Mouse (Mus musculus) small intestine, adult 2 months (tissue): ENCODE results near the gene Rhot1. TPM values are rescaled to one million over a fixed set of nuclear protein-coding genes. Genes with fewer than 3 reads are reported as not detected.

Source experiments
- H3K27ac ChIP-seq: fragments of 200-500 bp; 2 replicates; pipeline ENCODE4 v1.5.1; 2012; ENCODE audit warnings: low read depth, low read length, control low read depth, inconsistent platforms; ENCODE audit not compliant: insufficient read depth
- H3K27me3 ChIP-seq: fragments of 200-500 bp; 2 replicates; pipeline ENCODE4 v1.6.1; 2012; ENCODE audit warnings: mild to moderate bottlenecking, moderate library complexity, low read length, inconsistent platforms; ENCODE audit not compliant: control insufficient read depth, insufficient read depth
- H3K36me3 ChIP-seq: fragments of 200-500 bp; 2 replicates; pipeline ENCODE4 v1.6.1; 2012; ENCODE audit warnings: mild to moderate bottlenecking, low read length, control low read depth, inconsistent platforms; ENCODE audit not compliant: control insufficient read depth, insufficient read depth
- H3K4me1 ChIP-seq: fragments of 200-500 bp; 2 replicates; pipeline ENCODE4 v1.6.1; 2012; ENCODE audit warnings: low read length, inconsistent platforms, mixed read lengths; ENCODE audit not compliant: control insufficient read depth, insufficient read depth, insufficient read length
- H3K4me3 ChIP-seq: fragments of 200-500 bp; 2 replicates; pipeline ENCODE4 v1.5.1; 2012; ENCODE audit warnings: low read depth, mild to moderate bottlenecking, control low read depth, inconsistent platforms, low read length, moderate library complexity
- CTCF ChIP-seq: fragments of 200-500 bp; IDR thresholded peaks from 2 replicates; pipeline ENCODE4 v1.5.1; 2012; ENCODE audit warnings: low read depth, mild to moderate bottlenecking, control low read depth, inconsistent platforms, low read length, moderate library complexity, mixed read lengths; ENCODE audit not compliant: insufficient replicate concordance, insufficient read length; ENCODE audit errors: extremely low read depth
- POLR2A ChIP-seq: fragments of 200-500 bp; IDR thresholded peaks from 2 replicates; pipeline ENCODE4 v1.6.1; 2012; ENCODE audit warnings: low read depth, mild to moderate bottlenecking, control low read depth, inconsistent platforms, low read length, moderate library complexity
- WGBS: fragments of 180-500 bp; shearing (Covaris S2); methylation state at CpG from one replicate; pipeline ENCODE4 v1.1.7; 2018; 5-methylcytosine and 5-hydroxymethylcytosine counted together
- polyA plus RNA-seq: library from polyadenylated mRNA; depleted of rRNA; stranded (reverse); fragments of >200 nt; gene quantifications from 2 replicates; pipeline ENCODE4 v1.2.3, GENCODE M21; 2012

Gene Rhot1
- polyA plus RNA-seq, 1 experiment = 3.0 TPM

- peaks cover 9% of the 10 kb centered on the region; the same call in 1 of the 2 replicates for H3K4me1 ChIP-seq
- no peak overlapping the region for H3K27ac ChIP-seq
- TF ChIP-seq CTCF (no peak), POLR2A (no peak)
- 0% methylated on average over 9 of the region's 9 CpGs for WGBS
- peak overlapping the region; percentile 82 for H3K4me3 ChIP-seq
- peaks cover 39% of the 10 kb centered on the region for H3K27me3 ChIP-seq
- no peaks in the 10 kb centered on the region for H3K36me3 ChIP-seq
These were observed 93.2 kb downstream of the Rhot1 start for GRCm38 (mm10) chr11:80302046-80302390.

- WGBS = 4% methylated on average over 11 of the region's 11 CpGs
- H3K36me3 ChIP-seq = no peaks in the 10 kb centered on the region
- TF ChIP-seq CTCF = no peak
- no peak; the same call in 1 of the 2 replicates for TF ChIP-seq POLR2A
- peaks cover 39% of the 10 kb centered on the region for H3K27me3 ChIP-seq
- H3K4me1 ChIP-seq = peaks cover 9% of the 10 kb centered on the region; the same call in 1 of the 2 replicates
- peak overlapping the region; percentile 82 for H3K4me3 ChIP-seq
- H3K27ac ChIP-seq = no peak overlapping the region
These were observed 93.7 kb downstream of the Rhot1 start for GRCm38 (mm10) chr11:80302536-80302935.

- Histone ChIP-seq H3K36me3 (no peaks in the 10 kb centered on the region), H3K4me1 (peaks cover 9% of the 10 kb centered on the region; the same call in 1 of the 2 replicates), H3K27me3 (peaks cover 38% of the 10 kb centered on the region), H3K27ac (no peak overlapping the region), H3K4me3 (no peak overlapping the region)
- whole genome bisulfite sequencing = 86% methylated on average over 3 of the region's 3 CpGs
- TF ChIP-seq CTCF = peak; percentile 9; the same call in 1 of the 2 replicates
- TF ChIP-seq POLR2A = no peak
These were observed 94.9 kb downstream of the Rhot1 start for GRCm38 (mm10) chr11:80303746-80304145.

GRCm38 (mm10) chr11:80304846-80305245 lies 96.0 kb downstream of the Rhot1 start:
- H3K4me3 ChIP-seq = no peak overlapping the region
- H3K27ac ChIP-seq = no peak overlapping the region
- TF ChIP-seq CTCF = no peak
- TF ChIP-seq POLR2A = no peak
- 81% methylated on average over 10 of the region's 10 CpGs for WGBS
- peaks cover 9% of the 10 kb centered on the region; the same call in 1 of the 2 replicates for H3K4me1 ChIP-seq
- no peaks in the 10 kb centered on the region for H3K36me3 ChIP-seq
- H3K27me3 ChIP-seq = peaks cover 29% of the 10 kb centered on the region

GRCm38 (mm10) chr11:80308537-80308936 lies 99.7 kb downstream of the Rhot1 start:
- H3K36me3 ChIP-seq = no peaks in the 10 kb centered on the region
- H3K27me3 ChIP-seq = no peaks in the 10 kb centered on the region
- WGBS = 52% methylated on average over 6 of the region's 6 CpGs
- H3K4me3 ChIP-seq = no peak overlapping the region
- H3K27ac ChIP-seq = no peak overlapping the region
- no peaks in the 10 kb centered on the region for H3K4me1 ChIP-seq
- TF ChIP-seq POLR2A = no peak
- TF ChIP-seq CTCF = no peak

GRCm38 (mm10) chr11:80311271-80311670 lies 102.5 kb downstream of the Rhot1 start:
- Histone ChIP-seq H3K27me3 (no peaks in the 10 kb centered on the region), H3K4me1 (no peaks in the 10 kb centered on the region), H3K4me3 (no peak overlapping the region), H3K27ac (no peak overlapping the region), H3K36me3 (no peaks in the 10 kb centered on the region)
- no peak for TF ChIP-seq CTCF
- TF ChIP-seq POLR2A = no peak
- 76% methylated on average over 4 of the region's 4 CpGs for WGBS

GRCm38 (mm10) chr11:80312049-80312448 lies 103.2 kb downstream of the Rhot1 start:
- WGBS = 36% methylated on average over 2 of the region's 2 CpGs
- no peak for TF ChIP-seq POLR2A
- TF ChIP-seq CTCF = no peak

More at GRCm38 (mm10) chr11:80312049-80312448, 103.2 kb downstream of the Rhot1 start:
- Histone ChIP-seq H3K27me3 (no peaks in the 10 kb centered on the region), H3K36me3 (no peaks in the 10 kb centered on the region), H3K4me3 (no peak overlapping the region), H3K4me1 (no peaks in the 10 kb centered on the region), H3K27ac (no peak overlapping the region)
